Mouse (Mus musculus) liver (tissue): ENCODE measurements around the gene Gna15.
A peak's percentile ranks its signal among the peaks of the same experiment; 100 is the strongest.

ENCODE experiments used
- DNase-seq: peaks from one replicate; pipeline ENCODE4 v3.0.0-alpha.2; 2020; ENCODE audit warnings: mixed read lengths

Gna15 gene

DNA sequence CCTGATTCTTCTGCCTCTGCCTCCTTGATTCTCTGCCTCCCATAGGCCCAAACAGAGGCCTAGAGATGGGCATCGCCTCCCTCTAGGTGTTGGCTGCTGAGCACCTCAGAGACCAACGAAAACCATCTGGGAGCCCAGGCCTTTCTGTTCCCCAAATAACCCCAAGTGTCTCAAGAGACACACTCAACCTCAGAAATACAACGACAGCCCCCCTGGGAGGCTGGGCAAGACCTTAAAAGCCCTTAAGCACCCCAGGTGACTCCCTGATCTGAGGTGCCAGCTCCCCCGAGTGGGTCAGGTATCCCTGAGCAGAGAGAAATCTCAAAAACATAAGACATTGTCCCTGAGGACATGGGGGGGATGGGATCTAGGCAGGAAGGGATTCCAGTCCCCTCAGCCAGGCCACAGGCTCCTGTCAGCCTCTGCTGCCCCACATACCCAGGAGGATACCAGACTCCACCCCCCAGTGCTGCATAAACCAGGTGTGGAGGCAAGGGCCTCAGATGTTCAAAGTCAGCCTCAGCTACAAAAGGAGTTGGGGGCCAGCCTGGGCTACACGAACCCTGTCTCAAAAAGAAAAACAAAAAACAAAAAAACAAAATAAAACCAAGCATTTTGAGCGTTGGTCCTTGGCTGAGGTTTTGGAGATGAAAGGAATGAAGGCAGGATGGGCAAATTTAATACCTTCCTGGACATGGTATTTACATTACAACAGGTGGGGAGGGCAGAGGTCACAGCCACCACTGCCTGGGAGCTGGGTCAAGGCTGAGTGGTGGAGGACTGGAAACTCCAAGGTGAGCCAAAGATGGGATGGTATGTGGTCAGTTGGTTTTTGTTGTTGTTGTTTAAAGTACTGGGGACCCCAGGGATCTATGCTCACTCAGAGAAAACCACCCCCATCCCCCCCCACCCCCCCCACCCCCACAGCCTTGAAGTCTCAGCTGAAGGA lies 30.1 kb upstream of the Gna15 start:
- DNase-seq: no peak

DNA sequence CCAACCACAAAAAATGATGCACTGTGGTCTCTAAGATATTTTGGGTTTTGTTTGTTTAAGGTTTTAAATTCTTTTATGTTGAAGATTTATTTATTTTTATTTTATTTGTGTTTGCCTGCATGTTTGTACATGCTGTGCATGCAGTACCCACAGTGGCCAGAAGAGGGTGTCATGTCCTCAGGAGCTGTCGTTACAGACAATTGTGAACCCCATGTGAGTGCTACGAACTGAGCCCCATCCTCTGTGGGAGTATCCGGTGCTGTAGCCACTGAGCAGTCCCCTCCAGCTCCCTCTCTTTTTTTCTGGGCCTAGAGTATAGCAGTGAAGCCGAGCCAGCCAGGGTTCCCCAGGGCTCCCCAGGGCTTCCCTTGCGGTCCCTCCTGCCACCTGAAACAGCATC lies 29.2 kb upstream of the Gna15 start:
- peak; percentile 65 for DNase-seq

- peak; percentile 80 for DNase-seq
Measured at GRCm38 (mm10) chr10:81551597-81552102, 27.6 kb upstream of the Gna15 start.

DNA sequence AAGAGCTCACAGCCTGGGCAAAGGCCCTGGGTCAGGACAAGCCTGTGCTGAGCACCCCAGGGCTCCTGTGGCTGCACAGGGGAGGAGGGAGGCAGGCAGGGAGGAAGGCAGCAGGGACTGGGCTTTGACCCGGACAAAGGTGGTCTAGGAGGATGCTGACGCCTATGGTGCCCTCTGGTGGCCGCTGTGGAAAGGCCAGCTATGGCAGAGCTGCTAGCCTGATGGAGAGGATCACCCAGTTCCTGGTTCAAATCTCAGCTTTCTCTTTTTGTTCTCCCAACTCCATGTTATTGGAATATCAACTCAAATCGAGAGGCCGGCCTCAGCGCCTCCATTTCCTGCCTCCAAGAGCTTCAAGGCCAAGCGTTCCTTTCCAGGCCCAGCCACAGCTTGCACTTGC lies 26.2 kb upstream of the Gna15 start:
- DNase-seq: peak; percentile 83

- no peak for DNase-seq
Measured at GRCm38 (mm10) chr10:81548944-81549343, 24.9 kb upstream of the Gna15 start.

DNA sequence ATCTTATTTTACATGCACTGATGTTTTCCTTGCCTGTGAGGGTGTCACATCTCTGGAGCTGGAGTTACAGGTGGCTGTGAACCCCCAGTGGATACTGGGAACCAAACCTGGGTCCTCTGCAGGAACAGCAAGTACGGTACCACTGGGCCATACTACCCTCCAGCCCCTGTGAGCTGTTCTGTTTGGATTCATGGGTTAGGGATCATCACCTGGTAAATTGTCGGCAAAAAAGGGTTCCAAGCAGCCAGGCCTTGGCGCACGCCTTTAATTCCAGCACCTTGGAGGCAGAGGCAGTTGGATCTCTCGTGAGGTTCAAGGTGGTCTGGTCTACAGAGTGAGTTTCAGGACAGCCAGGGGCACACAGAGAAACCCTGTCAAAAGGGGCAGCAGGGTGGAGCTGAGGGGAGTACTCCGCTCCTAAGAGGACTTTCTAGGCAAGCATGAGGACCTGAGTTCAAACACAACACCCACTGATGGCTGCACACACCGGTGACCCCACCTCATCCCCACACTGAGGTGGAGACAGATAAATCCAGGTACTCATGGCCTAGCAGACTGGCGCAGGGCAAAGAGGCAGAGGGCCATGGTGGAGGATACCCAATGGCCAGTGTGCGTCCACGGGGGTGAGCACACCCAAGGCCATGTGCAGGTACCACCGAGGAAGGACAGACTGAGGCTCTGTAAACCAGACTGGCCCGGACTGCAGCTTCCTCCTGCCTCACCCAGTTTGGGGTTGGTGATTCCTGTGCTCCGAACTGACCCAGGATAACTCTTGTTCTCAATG lies 23.0 kb upstream of the Gna15 start:
- no peak for DNase-seq

DNA sequence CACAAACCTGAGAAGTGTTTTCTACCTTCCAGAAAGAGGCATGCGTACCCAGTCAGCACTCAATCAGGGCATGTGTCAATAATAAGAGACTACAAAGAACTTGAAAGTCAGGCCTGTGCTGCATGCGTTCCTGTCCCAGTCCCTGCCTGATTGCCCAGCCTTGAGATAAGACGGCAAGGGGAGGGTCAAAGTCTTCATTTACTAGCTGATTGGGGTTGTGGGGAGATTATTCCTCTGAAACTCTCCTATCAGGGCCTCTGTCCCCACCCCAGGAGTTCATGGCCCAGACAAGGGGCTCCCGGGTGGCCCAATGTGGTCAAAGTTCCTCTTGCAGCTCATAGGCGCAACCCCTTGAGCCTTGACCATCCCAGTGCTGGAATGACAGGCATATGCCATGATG lies 22.3 kb upstream of the Gna15 start:
- DNase-seq: peak; percentile 72

DNA sequence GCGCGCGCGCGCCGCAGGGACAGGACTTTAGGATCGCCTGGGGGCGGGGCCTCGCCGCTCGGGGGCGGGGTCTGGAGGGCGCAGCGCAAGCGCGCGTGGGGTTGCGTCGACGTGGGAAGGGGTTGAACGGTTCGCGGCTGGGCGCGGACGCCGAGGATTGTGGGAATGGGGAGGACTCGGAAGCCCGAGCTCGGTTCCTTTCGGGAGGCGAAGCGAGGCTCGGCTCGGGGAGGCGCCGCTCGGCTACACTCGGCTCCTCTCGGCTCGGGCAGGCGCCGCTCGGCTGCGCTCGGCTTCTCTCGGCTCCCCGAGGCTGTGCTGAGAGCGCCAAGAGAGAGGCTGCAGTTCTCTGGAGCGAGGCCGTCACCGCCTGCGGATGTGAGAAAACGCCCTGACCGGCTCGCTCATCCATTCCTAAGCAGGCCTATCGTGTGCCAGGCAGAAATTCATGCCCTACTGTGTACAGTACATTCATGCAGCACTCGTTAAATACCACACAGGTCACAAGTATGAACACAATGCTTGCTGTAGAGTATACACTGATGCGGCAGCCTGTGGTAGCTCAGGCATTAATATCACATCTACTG lies 21.2 kb upstream of the Gna15 start, which contains the start of gene Gna11:
TSS of gene Gna11 (minus strand) at position 30 of the 587 bp plus-strand sequence.
- DNase-seq: peak; percentile 100

DNA sequence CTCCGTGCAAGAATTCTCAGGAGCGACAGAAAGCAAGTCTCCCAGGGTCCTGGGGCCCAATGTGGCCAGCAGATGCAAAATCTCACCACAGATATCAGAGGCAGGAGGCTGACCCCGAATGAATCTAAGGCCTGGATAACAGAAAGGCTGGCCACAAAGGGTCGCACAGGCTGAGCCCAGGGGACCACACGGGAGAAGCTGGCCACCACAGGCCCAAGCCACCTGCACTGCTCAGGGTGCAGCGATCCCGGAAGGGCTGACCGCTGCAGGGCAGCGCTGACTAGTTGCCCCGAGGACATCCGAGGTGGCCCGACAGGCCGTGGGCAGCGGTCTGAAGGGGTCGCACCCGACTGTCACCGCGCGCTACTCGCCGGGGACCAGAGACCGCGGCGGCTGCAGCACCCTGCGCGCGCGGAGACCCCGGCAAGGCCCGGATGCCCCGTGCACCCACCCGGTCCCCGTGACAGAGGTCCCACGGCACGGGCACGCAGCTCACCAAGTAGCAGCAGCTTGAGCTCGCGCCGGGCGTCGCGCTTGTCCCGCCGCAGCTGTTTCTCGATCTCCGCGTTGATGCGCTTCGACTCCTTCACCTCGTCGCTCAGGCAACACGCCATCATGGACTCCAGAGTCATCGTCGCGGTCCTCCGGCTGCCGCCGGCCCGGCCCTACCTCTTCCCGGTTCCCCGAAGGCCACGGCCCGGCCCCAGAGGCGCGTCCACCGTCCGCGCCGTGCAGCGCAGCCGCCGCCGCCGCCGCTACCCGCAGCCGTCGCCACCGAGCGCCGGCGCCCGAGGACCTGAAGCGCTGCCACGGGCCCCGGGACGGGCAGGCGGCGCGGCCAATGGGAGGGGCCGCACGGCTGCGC lies 20.5 kb upstream of the Gna15 start:
- DNase-seq: no peak

GRCm38 (mm10) chr10:81543633-81544032 lies 19.6 kb upstream of the Gna15 start:
- no peak for DNase-seq

GRCm38 (mm10) chr10:81542727-81543460 lies 18.9 kb upstream of the Gna15 start:
- no peak for DNase-seq

GRCm38 (mm10) chr10:81541803-81542202 lies 17.8 kb upstream of the Gna15 start:
- peak; percentile 46 for DNase-seq

DNA sequence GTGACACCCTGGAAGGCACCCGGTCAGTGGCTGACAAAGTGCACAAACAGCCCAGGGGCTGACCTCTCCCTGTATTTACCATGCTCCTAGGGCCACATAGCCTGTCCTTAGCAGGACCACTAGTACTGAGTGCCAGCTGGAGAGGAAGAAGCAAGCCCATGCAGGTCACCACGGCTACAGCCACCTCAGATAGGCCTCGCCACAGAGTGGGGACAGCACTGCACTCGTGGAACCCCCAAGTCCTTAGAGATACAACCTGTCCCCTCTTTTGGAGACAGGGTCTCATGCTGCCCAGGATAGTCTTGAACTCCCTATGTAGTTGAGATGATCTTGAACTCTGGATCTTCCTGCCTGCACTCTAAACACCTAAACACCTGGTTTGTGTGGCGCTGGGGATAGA lies 17.3 kb upstream of the Gna15 start:
- no peak for DNase-seq

DNA sequence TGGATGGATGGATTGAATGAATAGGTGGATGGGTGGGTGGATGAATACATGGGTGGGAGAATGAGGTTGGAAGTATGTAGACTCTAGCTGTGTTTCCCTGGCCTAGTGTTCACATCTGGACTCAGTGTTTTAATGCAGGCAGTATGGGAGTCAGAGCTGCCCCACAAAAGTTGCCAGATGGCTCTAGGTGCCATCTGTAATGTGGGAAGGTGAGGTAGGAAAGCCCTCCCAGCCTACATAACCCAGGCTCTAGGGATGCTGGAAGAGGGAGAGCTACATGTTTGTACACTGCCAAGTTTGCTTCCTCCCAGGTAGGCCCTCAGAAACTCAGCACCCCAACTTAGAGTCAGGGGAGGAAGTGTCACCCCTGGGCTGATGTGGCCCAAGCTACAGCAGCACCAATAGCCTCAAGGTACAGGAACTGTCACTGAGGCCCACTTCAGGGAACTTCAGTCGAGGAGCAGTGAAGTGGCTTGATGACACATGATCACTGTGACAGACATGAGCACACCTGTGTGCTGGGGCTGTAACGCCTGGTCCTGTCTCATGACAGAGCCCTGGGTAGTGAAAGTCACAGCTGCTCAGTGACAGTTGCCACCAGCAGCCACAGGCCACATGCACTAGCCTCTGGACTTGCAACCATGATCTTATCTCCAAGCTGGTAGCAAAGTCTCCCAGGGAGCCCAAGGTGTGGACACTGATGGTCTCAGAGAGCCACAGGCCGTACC lies 14.5 kb upstream of the Gna15 start:
- no peak for DNase-seq

DNA sequence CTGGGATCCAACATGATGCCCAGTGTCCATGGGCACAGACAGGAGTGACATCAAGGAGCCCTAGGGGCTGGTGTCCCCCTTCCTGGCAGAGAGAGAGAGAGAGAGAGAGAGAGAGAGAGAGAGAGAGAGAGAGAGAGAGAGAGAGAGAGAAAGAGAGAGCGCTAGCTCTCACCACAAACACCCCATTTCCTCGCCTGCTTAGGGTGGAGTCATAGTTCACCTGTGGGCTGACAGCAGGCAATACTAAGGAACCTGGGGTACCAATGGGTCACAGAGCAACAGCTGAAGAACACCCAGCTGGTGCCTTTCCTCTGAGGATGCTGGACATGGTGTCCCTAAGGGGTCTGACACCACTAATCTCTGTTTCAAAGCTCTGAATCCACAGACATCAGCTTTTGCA lies 13.4 kb upstream of the Gna15 start:
- DNase-seq: no peak

DNA sequence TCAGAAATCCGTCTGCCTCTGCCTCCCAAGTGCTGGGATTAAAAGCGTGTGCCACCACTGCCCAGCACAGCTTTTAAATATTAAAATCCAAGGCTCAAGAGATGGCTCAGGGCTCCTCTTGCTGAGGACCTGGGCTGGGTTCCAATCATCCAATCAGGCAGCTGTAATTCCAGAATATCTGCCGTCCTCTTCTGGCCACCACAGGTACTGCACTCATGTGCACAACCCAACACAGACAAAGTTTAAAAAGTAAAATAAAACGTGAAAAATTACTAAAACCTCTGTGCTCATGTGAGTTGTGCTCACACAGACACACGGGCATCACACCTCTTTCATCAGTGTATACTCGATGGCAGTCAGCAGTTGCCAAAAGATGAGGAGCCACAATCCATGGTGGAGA lies 12.7 kb upstream of the Gna15 start:
- no peak for DNase-seq

- no peak for DNase-seq
Measured at GRCm38 (mm10) chr10:81534826-81535225, 10.8 kb upstream of the Gna15 start.

GRCm38 (mm10) chr10:81526779-81527178 lies 2.8 kb upstream of the Gna15 start:
- DNase-seq: peak; percentile 86

DNA sequence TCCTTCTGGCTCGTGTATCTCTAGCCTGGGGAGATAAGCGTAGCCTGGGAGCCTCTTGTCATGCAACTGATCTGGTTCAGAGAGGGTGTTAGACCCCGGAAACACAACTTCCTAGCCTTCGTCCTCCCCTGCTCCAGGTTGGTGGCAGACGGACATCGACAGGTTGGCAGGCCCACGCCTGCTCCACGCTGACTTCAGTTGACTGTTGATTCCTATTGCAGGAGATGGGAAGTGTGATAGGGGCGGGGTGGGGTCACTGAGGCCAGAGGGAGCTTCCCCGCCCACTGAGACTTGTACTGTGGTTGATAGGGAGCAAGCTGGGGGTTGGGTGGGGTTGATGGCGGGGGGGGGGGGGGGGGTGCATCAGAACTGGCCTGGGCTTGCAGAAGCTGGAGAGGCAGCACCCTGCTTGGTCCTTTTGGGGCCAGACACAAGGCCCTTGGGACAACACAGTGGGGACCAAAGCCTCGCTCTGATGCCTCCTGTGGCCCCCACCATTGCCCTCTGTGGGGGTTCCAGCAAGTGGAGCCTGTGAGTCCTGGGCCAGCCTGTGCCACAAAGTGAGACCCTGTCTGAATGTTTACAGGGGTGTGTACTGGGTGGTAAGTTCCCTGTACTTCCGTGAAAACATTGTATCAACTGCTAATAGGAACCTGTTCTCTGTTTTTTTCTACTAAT lies 1.1 kb upstream of the Gna15 start:
- peak; percentile 85 for DNase-seq

DNA sequence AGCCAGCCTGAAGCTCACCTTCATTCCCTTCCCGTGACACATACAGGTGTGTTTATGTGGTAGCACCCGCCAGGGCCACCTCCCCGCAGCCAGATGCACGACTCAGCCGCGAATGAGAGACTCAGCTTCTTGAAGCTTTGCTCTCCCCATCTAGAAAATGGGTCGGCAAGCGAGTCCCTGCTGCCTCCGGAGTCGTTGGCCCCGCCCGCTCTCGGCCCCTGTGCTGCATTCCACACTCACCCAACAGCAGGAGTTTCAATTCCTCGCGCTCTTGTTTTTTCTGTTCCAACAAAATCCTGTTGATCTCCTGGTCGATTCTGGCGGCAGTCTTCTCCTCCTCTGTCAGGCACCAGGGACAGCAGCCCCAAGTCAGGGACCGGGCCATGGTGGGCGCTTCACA lies 455 bp downstream of the Gna15 start:
- DNase-seq: peak; percentile 48
